Mouse (Mus musculus) left cerebral cortex, adult 2 months (tissue): ENCODE results near the gene Gda. TPM values are rescaled to one million over a fixed set of nuclear protein-coding genes. Genes with fewer than 3 reads are reported as not detected.

Source experiments
- DNase-seq, 2 experiments: peaks; one replicate each; pipeline ENCODE4 v3.0.0; 2021 to 2022; ENCODE audit warnings: low spot score in 2 of 2, mixed read lengths in 1 of 2; ENCODE audit errors: extremely low spot score in 1 of 2
- H3K27ac ChIP-seq: fragments of 200-600 bp; 2 replicates; pipeline ENCODE4 v1.8.1; 2022
- H3K4me3 ChIP-seq: fragments of 200-600 bp; 2 replicates; pipeline ENCODE4 v1.8.1; 2022
- CTCF ChIP-seq: fragments of 200-600 bp; IDR thresholded peaks from 2 replicates; pipeline ENCODE4 v1.8.1; 2022; ENCODE audit warnings: antibody characterized with exemption, mild to moderate bottlenecking, moderate library complexity
- intact Hi-C: fragments of 180-260 bp; cut with DNase I; formaldehyde crosslinking; loops from one replicate; pipeline ENCODE4 v1.15.1; 2025
- long read RNA-seq, 2 experiments: library from polyadenylated mRNA; stranded (forward); transcript quantifications; one replicate each; pipeline ENCODE4 v2.0.0; 2021; ENCODE audit warnings: borderline mapping rate in 2 of 2
- total RNA-seq, 2 experiments: library from RNA; stranded (reverse); gene quantifications; 2 replicates each; pipeline ENCODE4 v1.2.3; 2021

Gda gene
- total RNA-seq: 100 to 1,000 TPM; 169 to 176 TPM
- long read RNA-seq, experiment 1, full-length matches to known transcripts: 8 of 16 reads
- long read RNA-seq, experiment 1, partial matches to known transcripts: 8 of 16 reads
- long read RNA-seq, experiment 1, other reads (novel, unspliced or antisense): 0 of 16 reads
- long read RNA-seq, experiment 2, full-length matches to known transcripts: 3 of 11 reads
- long read RNA-seq, experiment 2, partial matches to known transcripts: 2 of 11 reads
- long read RNA-seq, experiment 2, other reads (novel, unspliced or antisense): 6 of 11 reads

GRCm38 (mm10) chr19:21473345-21473744 lies at the start of gene Gda:
Gene Gda (minus strand): TSS chr19:21473445.
- H3K27ac ChIP-seq: peak within 1 kb of the TSS; percentile 94
- no peak for DNase-seq
- H3K4me3 ChIP-seq: peak within 1 kb of the TSS; percentile 74
- no peak for TF ChIP-seq CTCF
- intact Hi-C loops: loop anchor here (10.0 kb wide), 2 partner anchors 99 to 199 kb away; partner anchors contain the start of gene Zfand5

DNA sequence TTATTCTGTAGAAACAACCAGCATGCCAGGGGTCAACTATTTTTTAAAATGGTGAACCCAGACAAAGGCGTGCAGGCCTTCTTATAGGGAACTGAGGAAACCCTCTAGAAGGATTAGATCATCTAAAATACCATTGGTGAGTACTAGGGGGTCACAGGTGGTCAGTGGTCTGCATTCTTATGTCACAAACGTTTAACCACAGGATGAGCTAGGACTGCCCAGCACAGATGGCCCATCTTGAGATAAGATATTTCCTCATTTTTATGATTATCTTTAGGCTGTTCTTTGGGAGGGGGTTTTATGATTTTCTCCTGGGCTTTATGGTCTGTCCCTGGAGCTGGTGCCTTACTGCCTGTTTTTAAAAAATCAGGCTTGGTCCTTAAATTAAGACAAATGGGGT lies 47.0 kb upstream of the Gda start:
- TF ChIP-seq CTCF: no peak
- no peak for DNase-seq
- intact Hi-C loops: no loop called here
- Histone ChIP-seq H3K27ac (no peak overlapping the region), H3K4me3 (no peak overlapping the region)

GRCm38 (mm10) chr19:21510116-21510515 lies 36.9 kb upstream of the Gda start:
- intact Hi-C loops: loop anchor here (1.0 to 5.0 kb wide), 2 partner anchors 33 to 137 kb away; no protein-coding TSS in a partner anchor
- H3K27ac ChIP-seq: peak overlapping the region; percentile 25; the same call in 1 of the 2 replicates
- TF ChIP-seq CTCF: peak; percentile 56
- DNase-seq: no peak
- no peak overlapping the region for H3K4me3 ChIP-seq

GRCm38 (mm10) chr19:21507561-21508232 lies 34.5 kb upstream of the Gda start:
- Histone ChIP-seq H3K27ac (no peak overlapping the region), H3K4me3 (no peak overlapping the region)
- intact Hi-C loops: no loop called here
- no peak for DNase-seq
- no peak for TF ChIP-seq CTCF

- intact Hi-C loops: no loop called here
- TF ChIP-seq CTCF: no peak
- H3K27ac ChIP-seq: no peak overlapping the region
- no peak overlapping the region for H3K4me3 ChIP-seq
- DNase-seq: no peak
Observed at GRCm38 (mm10) chr19:21507133-21507532, 33.9 kb upstream of the Gda start.

- TF ChIP-seq CTCF: no peak
- no peak overlapping the region for H3K4me3 ChIP-seq
- intact Hi-C loops: no loop called here
- H3K27ac ChIP-seq: no peak overlapping the region
- no peak for DNase-seq
Observed at GRCm38 (mm10) chr19:21504716-21505115, 31.5 kb upstream of the Gda start.

DNA sequence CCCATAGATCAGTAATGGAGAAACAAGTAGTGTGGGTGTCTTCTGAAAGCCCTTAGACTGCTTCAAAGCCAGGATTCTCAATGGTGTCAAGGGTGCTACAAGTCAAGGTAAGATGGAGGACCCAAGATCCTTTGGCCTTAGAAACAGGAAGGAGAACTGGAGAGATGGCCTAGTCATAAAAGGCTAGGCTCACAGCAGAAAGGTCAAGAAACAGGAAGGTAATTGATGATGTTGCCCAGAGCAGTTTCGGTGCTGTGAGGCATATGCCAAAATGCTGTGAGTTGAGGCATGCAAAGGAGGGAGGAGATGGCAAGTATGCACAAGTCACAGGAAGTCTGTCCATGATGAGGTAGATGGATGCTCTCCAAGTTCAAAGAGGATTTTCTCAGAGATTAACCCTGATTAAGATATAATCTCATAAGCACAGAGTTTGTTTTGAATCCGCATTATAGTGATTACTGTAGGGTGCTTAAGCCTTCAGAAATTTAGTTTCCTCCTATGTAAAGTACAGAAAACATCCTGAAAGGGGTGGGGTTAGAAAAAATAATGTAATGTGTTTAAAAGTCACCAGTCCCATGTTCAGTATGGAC lies 26.2 kb upstream of the Gda start:
- H3K4me3 ChIP-seq: no peak overlapping the region
- intact Hi-C loops: no loop called here
- TF ChIP-seq CTCF: no peak
- no peak for DNase-seq
- H3K27ac ChIP-seq: no peak overlapping the region

DNA sequence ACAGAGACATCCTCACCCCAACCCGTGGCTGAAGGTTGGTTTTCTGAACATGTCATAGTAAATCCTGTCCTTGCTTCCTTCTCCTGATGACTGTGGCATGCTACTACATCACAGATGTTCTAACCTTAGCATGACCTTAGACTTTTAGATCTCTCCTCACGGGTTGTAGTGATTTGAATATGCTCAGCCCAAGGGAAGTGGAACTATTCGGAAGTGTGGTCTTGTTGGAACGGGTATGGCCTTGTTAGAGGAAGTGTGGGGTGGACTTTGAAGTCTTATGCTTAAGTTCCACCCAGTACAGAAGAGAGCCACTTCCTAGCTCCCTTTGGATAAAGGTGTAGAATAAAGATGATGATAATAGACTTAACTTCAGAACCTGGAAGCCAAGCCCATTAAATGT lies 22.6 kb upstream of the Gda start:
- intact Hi-C loops: no loop called here
- DNase-seq: no peak
- no peak overlapping the region for H3K4me3 ChIP-seq
- no peak overlapping the region for H3K27ac ChIP-seq
- no peak for TF ChIP-seq CTCF

DNA sequence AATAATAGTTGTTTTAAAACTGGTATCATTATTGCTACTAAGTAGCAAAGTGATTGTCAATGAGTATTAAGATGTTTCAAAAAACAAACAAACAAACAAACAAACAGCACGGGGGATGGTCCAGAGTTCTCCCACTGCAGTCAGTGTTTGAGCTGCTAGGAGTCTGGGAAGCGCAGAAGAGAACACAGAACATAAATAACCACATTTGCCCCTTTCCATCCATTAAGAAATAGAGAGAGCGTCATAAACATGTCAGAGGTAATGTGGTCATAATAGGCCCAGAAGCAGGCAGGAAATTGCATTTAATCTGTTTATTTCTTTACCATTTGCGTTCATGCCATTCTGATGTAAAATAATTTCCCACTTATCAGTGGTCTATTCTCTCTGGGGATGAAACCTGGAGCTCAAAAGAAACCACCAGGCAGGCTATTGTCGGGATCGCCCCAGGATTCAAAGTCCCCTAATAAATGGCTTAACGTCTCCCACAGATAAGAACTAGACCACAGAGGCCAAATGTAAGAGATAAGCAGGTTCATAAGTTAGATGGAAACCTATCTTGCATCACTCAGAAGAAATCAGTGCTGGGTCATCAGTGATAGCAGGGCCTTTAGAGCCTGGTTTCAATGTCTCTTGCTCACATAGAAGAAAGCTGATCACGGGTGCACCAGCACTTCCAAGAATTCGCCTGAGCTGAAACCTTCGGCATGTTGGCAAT lies 20.7 kb upstream of the Gda start:
- Histone ChIP-seq H3K27ac (no peak overlapping the region), H3K4me3 (no peak overlapping the region)
- no peak for DNase-seq
- intact Hi-C loops: no loop called here
- TF ChIP-seq CTCF: no peak

GRCm38 (mm10) chr19:21491391-21491790 lies 18.1 kb upstream of the Gda start:
- no peak for TF ChIP-seq CTCF
- intact Hi-C loops: no loop called here
- H3K4me3 ChIP-seq: no peak overlapping the region
- DNase-seq: no peak
- H3K27ac ChIP-seq: no peak overlapping the region

DNA sequence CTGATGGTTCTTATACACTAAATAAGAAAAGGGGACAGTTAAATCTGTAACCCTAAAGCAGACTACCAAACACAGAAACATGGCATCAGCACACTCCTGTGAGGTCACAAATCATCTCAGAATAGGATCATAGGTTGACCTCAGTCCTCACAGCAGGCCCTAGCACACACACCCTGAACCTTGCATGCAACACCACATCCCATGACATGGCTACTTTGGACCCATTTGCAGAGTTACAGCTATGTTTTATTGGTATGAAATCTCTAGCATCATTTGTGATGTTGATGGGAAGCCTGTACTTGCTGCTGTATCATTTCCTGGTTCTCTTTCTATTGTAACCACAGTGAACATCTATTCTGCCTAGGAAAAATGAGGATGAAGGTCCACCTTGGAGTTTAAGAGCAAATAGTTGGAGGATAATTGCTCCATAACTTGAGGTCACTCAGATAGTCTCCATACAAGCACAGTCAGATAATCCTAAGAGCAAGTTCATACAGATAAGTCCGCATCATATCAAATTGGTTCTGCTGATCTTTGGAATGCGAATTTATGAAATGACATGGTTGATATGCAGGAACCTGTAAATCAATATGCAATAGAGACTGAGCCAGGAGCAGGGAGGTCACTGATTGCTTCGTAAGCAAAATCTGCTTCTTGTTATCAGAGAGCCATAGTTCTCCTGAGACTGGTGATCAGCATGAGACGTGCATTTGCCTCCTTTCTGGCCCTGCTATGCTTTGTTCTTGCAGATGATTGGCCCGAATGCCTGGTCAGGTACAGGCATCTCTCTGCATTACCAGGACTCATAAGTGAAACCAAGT lies 14.1 kb upstream of the Gda start:
- intact Hi-C loops: no loop called here
- no peak for TF ChIP-seq CTCF
- no peak for DNase-seq
- H3K27ac ChIP-seq: no peak overlapping the region
- H3K4me3 ChIP-seq: no peak overlapping the region
